ENCODE assay signal across 17 mouse cellular contexts in the genomic region with DNA sequence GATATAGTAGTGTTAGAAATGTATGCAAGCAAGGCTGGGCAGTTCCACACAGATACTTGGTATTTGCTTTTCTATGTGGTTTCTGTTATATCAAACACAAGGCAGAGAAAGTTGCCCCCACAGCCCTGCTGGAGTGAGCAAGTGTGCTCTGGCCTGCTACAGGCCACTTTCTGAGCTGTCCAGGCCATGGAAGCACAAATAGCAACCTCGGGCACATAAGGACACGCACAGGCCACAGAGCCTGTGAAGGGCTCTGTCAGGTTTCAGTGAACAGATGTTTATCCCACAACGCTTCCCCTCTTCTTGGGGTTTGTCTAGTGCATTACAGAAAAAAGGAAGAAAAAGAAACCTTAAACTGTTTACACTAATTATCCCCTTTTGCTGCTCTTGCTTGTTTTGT.
A peak's percentile ranks its signal among the peaks of the same experiment; 100 is the strongest.
DNase-seq lines count a peak whose midpoint lies in the region; ATAC-seq lines count a peak whose summit lies in the region.
"Had no signal": no experiment of that assay in that cellular context is flagged by ENCODE, and none has a peak within 500 bp of the region (broad histone marks: within the 10 kb centered on the region; RNA-seq: fewer than 3 reads in every experiment).

No protein-coding gene starts in this region.

- no peak overlapping the region for H3K4me2 ChIP-seq in heart, embryonic 15.5 days
- H3K4me2 ChIP-seq in limb, embryonic 15.5 days = no peak overlapping the region
- no peak overlapping the region for H3K4me2 ChIP-seq in forebrain, embryonic 13.5 days
- H3K4me2 ChIP-seq: liver, embryonic 15.5 days; neural tube, embryonic 12.5 days had no signal

- H3K27ac ChIP-seq in heart, embryonic 15.5 days = 0 out of 2 replicates have a peak overlapping the region, but pooled peaks have one; percentile 53
- no peak overlapping the region for H3K27ac ChIP-seq in heart, embryonic 10.5 days
- H3K27ac ChIP-seq in embryonic facial prominence, embryonic 10.5 days (replicated peaks) = peak overlapping the region; percentile 26; the same call in 1 of the 2 replicates
- H3K27ac ChIP-seq in limb, embryonic 15.5 days = peak overlapping the region; percentile 65; the same call in 1 of the 2 replicates
- H3K27ac ChIP-seq in forebrain, embryonic 13.5 days = no peak overlapping the region
- H3K27ac ChIP-seq: kidney, postnatal 0 days; liver, embryonic 15.5 days; neural tube, embryonic 12.5 days had no signal

- no peak overlapping the region for H3K4me3 ChIP-seq in heart, embryonic 15.5 days
- no peak overlapping the region for H3K4me3 ChIP-seq in heart, embryonic 10.5 days
- no peak overlapping the region for H3K4me3 ChIP-seq in embryonic facial prominence, embryonic 10.5 days
- no peak overlapping the region for H3K4me3 ChIP-seq in limb, embryonic 15.5 days
- H3K4me3 ChIP-seq in forebrain, embryonic 13.5 days = no peak overlapping the region
- H3K4me3 ChIP-seq: liver, embryonic 15.5 days; megakaryocyte, embryonic 14.5 days; neural tube, embryonic 12.5 days had no signal

- no peak for ATAC-seq in heart, embryonic 15.5 days (replicated peaks; ENCODE audit: insufficient number of reproducible peaks, insufficient read depth, low FRiP score, low read depth)
- ATAC-seq in limb, embryonic 15.5 days (ENCODE audit: insufficient number of reproducible peaks, low FRiP score, low TSS enrichment, low read depth) = no peak
- ATAC-seq in inflammation-experienced regulatory T-cells, adult 6 months = no peak
- ATAC-seq in forebrain, embryonic 13.5 days = no peak

- 68% methylated on average over 3 of the region's 3 CpGs for WGBS in heart, embryonic 15.5 days
- 69% methylated on average over 3 of the region's 3 CpGs for WGBS in heart, embryonic 10.5 days
- WGBS in embryonic facial prominence, embryonic 10.5 days = 72% methylated on average over 3 of the region's 3 CpGs
- WGBS in limb, embryonic 15.5 days = 55% methylated on average over 3 of the region's 3 CpGs
- WGBS in forebrain, embryonic 13.5 days = 84% methylated on average over 3 of the region's 3 CpGs

- H3K9me3 ChIP-seq in heart, embryonic 15.5 days (replicated peaks) = no peaks in the 10 kb centered on the region
- H3K9me3 ChIP-seq in heart, embryonic 10.5 days = no peaks in the 10 kb centered on the region
- H3K9me3 ChIP-seq in embryonic facial prominence, embryonic 10.5 days = no peaks in the 10 kb centered on the region
- no peaks in the 10 kb centered on the region for H3K9me3 ChIP-seq in limb, embryonic 15.5 days
- no peaks in the 10 kb centered on the region for H3K9me3 ChIP-seq in forebrain, embryonic 13.5 days (replicated peaks)
- H3K9me3 ChIP-seq: liver, embryonic 15.5 days; megakaryocyte, embryonic 14.5 days; neural tube, embryonic 12.5 days had no signal

- H3K9ac ChIP-seq in heart, embryonic 15.5 days = no peak overlapping the region
- H3K9ac ChIP-seq in limb, embryonic 15.5 days = no peak overlapping the region
- H3K9ac ChIP-seq in forebrain, embryonic 13.5 days = no peak overlapping the region
- H3K9ac ChIP-seq: liver, embryonic 15.5 days; neural tube, embryonic 12.5 days had no signal

- no peaks in the 10 kb centered on the region for H3K36me3 ChIP-seq in heart, embryonic 15.5 days
- no peaks in the 10 kb centered on the region for H3K36me3 ChIP-seq in heart, embryonic 10.5 days
- no peaks in the 10 kb centered on the region for H3K36me3 ChIP-seq in embryonic facial prominence, embryonic 10.5 days (replicated peaks)
- H3K36me3 ChIP-seq in limb, embryonic 15.5 days = no peaks in the 10 kb centered on the region
- H3K36me3 ChIP-seq in forebrain, embryonic 13.5 days (ENCODE audit: poor library complexity, severe bottlenecking) = no peaks in the 10 kb centered on the region
- H3K36me3 ChIP-seq: liver, embryonic 15.5 days; neural tube, embryonic 12.5 days had no signal

- H3K27me3 ChIP-seq in heart, embryonic 15.5 days = no peaks in the 10 kb centered on the region
- no peaks in the 10 kb centered on the region for H3K27me3 ChIP-seq in heart, embryonic 10.5 days (ENCODE audit: insufficient read depth, poor library complexity, severe bottlenecking)
- no peaks in the 10 kb centered on the region for H3K27me3 ChIP-seq in embryonic facial prominence, embryonic 10.5 days (replicated peaks; ENCODE audit: low read depth, poor library complexity, severe bottlenecking)
- no peaks in the 10 kb centered on the region for H3K27me3 ChIP-seq in limb, embryonic 15.5 days
- no peaks in the 10 kb centered on the region for H3K27me3 ChIP-seq in forebrain, embryonic 13.5 days
- H3K27me3 ChIP-seq: liver, embryonic 15.5 days; megakaryocyte, embryonic 14.5 days; neural tube, embryonic 12.5 days had no signal

- no peak for DNase-seq in heart, embryonic 10.5 days (ENCODE audit: low spot score)
- no peak for DNase-seq in embryonic facial prominence, embryonic 10.5 days (ENCODE audit: low spot score)
- DNase-seq in gastrocnemius, postnatal 25 days = peak; percentile 25
- DNase-seq in kidney, postnatal 10 days = no peak
- DNase-seq: adrenal gland, postnatal 36 days; cerebellum, adult 9-11 months; lung, postnatal 10 days; right cerebral cortex, postnatal 14 days; thymus, postnatal 36 days had no signal

- H3K4me1 ChIP-seq in heart, embryonic 15.5 days (replicated peaks) = peaks cover 38% of the 10 kb centered on the region
- peaks cover 32% of the 10 kb centered on the region; the same call in 1 of the 2 replicates for H3K4me1 ChIP-seq in heart, embryonic 10.5 days
- no peaks in the 10 kb centered on the region; the same call in 1 of the 2 replicates for H3K4me1 ChIP-seq in embryonic facial prominence, embryonic 10.5 days
- peaks cover 17% of the 10 kb centered on the region for H3K4me1 ChIP-seq in limb, embryonic 15.5 days
- no peaks in the 10 kb centered on the region for H3K4me1 ChIP-seq in forebrain, embryonic 13.5 days
- H3K4me1 ChIP-seq: liver, embryonic 15.5 days; neural tube, embryonic 12.5 days had no signal

Comparison
In these comparisons a context has a peak if more than half of its experiments do, and no peak if none do; other contexts are left out.
1. H3K27ac ChIP-seq: peak in heart, embryonic 15.5 days (single experiment), embryonic facial prominence, embryonic 10.5 days (single experiment) and limb, embryonic 15.5 days (single experiment); none in heart, embryonic 10.5 days (single experiment) and forebrain, embryonic 13.5 days (single experiment).